Mouse (Mus musculus) activated CD4-positive, CD25-positive, alpha-beta regulatory T cell, adult 4 months (primary cell): Measurements from ENCODE around the gene Gm45844. TPM values are rescaled to one million over a fixed set of nuclear protein-coding genes. Genes with fewer than 3 reads are reported as not detected.
"Not testable (repeated sequence)": the region's sequence is repeated elsewhere in the genome, so short reads cannot be mapped to it uniquely, and the experiment has no call there.

Experiments used
- ATAC-seq: one replicate; pipeline ENCODE4 v1.8.0; 2017
- polyA plus RNA-seq, 2 experiments: library from polyadenylated mRNA; unstranded; fragments of 100-300 nt; shearing (Covaris generic); gene quantifications; one replicate each; pipeline ENCODE4 v1.2.1; 2017

Gene Gm45844
- under 1 TPM; 0.23 to 0.95 TPM for polyA plus RNA-seq

DNA sequence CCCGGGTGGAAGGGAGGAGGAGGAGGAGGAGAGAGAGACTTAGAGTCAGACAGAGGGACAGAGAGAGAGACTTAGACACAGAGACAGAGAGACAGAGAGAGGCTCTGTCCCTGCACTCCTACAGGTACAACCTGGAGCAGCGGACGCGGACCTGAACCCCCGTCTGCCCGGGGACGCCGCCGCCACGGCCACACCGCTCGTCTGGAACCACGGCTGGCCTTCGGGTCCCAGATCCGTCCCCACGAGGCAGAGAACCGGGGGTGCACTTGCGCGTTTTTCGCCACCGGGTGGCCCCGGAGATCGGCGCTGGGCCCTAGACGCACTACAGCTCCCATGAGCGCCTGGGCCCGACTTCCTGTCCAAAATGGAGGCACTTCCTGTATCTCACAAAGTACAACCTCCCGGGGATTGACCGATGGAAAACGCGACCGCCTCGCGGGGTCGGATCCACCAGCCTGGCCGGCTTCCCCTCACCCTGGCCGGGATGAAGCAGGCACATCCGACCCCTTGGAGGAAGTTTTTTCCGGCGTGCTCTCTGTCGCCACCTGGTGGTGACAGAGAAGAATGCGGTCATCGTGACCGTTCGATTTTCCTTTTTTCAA lies at the start of gene Gm45844:
Gene Gm45844 (minus strand): TSS at position 324 of the 602 bp plus-strand sequence.
- ATAC-seq = peak; percentile 99

DNA sequence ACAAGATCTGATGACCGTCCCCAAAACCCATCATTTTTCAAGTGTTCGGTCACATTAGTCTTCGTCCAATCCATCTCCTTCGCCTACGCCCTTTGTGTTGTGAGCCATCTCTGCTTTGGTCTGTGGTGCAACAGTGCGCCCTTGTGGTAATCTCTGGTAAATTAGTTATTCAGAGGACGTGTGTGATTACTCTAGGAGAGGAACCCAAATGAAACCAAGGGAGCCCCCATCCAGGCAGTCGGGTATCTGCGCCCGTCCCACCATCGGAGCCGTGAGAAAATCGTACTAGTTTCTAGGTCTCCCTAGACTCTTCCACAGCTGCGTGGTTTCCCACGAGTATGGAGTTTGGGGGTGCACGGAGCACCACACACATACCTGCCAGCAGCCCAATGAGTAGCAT lies 17.5 kb upstream of the Gm45844 start:
- no peak for ATAC-seq

DNA sequence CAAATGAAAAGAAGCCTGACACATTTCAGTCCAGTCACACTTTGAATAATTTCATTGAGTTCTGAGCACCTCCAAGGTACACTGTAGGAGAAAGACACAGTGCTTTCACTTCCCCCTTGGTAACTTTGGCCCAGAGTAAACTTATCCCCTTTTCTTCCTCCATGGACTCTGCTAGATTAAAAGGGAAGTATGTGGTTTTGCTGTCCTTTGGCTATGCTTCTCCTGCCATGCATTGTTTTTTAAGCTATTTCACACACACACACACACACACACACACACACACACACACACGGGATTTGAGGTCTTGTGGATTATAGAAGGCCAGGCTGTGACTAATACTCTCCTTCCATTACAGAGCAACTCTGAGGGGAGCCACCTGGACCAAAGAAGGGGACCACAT lies 3.3 kb upstream of the Gm45844 start:
- ATAC-seq = no peak

DNA sequence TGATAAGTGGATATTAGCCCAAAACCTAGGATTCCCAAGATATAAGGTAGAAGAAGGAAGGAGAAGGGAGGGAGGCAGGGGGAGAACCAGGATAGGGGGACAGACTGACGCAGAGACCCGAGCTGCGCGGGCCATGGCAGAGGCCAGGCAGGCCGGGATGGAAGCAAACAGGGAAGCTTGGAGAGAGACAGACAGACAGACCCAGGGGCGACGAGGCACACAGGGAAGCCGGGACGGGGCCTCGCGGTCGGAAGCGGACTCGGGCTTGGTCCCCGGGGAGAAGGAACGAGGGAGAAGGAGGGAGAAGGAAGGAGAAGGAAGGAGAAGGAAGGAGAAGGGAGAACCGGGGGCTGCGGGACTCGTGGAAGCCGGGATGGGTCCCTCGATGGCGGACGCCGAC lies 533 bp downstream of the Gm45844 start:
- not testable (repeated sequence) for ATAC-seq

DNA sequence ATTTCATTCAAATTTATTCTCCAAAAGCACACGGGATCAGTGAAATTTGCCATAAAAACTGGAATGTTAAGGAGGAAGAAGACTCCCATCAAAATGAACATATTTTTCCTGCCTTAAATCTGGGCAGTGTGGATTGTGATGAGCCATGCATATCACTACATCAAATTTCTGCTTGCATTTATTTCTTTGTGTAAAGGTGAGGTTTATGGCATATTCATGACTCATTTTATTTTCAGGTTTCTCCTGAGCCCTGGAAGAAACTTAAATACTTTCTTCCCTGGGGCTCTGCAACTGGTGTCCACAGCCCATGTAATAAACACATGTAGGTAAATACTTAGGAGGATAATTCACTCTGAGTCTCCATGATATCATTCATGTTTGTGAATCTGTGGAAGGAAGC lies 30.9 kb downstream of the Gm45844 start, which contains the start of gene Vmn2r29:
Gene Vmn2r29 (minus strand): TSS at position 101 of the 400 bp plus-strand sequence.
- ATAC-seq = not testable (repeated sequence)

DNA sequence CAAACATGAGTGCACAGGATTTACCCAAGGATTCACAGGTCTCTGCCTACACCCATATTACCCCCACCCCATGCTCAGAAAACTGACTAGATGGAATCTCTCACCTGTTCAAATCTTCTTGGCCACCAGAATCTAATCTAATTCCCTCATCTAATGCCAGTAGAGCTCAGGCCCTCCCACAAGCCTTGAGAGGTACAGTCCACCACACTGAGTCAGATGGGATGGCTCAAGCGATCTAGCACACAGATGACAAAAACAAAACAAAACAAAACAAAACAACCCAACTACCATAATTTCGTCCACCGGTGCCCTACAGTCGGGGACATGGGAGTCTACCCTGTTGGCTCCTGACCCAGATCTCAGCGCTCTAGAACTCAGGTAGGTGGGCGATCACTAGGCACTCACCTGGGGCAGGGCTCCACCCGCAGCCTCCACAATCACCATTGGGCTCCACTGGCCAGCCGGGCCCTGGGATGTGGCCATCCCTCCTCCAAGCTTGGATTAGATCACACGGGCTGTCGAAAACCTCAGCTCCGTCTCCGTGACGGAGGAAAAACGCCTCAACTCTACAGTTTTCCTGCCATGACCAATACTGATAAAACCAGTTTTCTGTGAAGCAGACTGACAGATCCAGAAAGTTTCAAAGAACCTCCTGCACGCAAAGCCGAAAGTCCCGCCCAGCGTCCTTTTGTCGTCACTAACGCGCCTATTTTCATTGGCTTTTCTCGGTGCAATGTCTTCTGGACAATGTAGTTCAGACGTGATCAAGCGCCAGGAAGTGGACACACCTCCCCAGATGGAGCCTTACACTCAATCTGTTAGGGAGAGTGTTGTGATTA lies 68.6 kb downstream of the Gm45844 start, which contains the start of gene Zfp772:
Gene Zfp772 (minus strand): TSS at position 686 of the 839 bp plus-strand sequence.
- ATAC-seq = not testable (repeated sequence)

DNA sequence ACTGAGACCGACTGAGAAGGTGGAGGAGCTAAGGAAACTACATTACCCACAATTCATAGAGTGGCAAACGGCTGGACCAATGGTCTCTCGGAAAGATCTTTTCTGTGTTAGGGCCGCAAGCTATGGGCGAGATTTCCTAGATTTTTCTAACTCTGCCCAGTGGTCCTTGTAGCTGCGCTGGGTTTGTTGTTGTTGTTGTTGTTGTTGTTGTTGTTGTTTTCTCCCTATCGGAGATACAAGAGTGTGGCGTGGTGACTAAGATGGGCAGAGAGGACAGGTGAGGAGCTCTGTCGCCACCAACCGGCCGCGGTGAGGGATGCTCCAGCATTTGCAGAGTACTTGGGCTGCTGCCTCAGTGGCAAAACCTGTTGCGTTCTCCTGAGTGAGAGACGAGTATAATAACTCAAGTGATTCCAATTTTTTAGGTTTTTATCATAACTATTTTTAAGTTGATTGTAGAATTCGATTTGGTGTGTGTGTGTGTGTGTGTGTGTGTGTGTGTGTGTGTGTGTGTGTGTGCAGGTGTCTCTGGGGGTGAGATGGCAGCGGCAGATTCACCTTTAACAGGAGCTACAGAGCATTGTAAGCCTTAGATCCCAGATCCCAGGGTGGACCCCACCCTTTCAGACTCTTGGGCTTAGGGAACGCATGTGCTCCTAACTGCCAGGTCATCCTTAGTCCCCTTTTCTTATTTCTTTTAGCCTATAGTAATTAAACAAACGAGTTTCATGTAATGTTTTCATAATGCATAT lies 89.7 kb downstream of the Gm45844 start:
- peak; percentile 99 for ATAC-seq

DNA sequence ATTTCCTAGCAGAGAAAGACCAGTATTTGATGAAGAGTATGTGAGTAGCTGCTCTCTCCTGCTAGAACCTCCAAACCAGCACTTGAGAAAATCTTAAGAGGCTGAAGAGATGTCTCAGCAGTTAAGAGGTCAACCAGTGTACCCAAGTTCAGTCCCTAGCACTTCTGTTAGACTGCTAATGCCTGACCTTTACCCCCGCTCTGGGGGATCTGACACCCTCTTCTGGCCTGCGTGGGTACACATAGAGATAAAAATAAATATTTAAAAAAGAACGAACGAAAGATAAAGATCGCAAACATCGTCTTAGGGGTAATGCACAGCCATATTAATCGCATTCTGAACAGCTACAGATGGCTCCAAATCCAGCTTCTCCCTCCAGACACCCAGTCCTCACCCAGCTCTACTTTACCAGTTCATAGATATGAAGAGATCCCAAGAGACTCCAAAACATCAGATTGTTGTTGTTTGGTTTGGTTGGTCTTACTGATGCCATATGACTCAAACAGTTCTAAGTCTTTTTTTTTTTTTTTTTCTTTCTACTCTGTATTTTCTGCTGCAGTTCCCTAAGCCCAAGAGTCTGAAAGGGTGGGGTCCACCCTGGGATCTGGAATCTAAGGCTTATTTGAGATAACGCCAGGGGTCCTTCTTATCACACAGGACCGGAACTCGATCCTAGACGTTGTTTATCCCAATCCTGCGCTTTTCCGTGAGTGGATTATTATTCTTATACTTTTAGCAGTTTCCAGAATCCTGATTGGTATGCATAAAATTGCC lies 90.5 kb downstream of the Gm45844 start:
- ATAC-seq = no peak

DNA sequence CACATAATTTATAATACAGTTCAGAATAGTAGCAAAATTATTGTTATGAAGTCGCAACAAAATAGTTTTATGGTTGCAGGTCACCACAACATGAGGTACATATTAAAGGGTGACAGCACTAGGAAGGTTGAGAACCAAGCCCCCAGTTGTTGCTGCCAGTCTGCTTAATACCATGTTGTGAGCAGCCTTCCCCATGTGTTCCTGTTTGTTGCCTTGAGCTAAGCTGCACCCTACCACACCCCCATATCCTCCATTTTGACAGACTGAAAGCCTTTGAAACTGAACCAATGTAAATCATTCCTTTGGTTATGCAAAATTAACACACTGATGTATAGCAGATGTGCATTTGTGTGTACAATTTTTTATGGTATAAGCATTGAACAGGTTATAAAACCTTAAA lies 92.2 kb downstream of the Gm45844 start:
- ATAC-seq = no peak

DNA sequence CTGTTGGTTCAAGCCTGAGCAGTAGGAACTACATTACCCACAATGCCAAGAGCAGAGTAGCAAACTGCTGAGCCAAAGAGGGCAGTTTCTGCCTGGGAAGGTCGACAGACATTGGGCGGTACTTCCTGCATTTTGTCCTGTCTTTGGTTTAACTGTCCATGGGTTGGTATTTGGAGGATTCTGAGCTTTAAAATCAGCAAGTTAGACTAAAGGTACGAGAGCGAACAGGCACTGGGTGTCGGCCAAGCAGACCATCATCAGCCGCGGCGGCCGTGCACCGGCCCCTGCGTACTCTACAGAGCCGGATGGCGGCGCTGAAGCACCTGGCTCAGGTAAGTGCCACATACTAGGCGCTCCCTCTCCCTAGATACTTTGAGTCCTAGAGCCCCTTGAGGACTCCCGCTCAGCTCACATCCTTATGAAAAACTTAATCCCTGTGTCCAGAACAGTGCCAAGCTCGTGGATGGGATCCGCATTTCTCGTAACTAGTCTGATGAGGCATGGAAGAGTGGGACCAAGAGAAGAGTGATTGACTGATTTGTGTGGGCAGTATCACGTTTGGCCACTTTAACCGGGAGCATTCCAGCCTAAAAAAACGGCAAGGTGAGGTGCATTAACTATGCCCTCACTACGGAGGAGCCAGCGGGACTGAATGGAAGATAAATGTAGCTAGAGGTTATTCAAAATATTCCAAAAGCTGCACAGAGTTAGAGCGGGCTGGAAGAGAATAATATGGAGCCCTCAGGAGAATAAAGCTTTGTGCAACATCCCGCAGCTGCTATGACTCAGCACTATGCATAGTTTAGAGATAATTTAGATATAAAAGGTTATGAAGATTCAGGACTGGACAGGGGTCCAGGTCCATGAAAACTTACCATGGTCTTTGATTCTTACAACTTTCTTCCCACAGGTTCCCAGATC lies 106.6 kb downstream of the Gm45844 start, which contains the start of gene Zfp418:
Gene Zfp418 (plus strand): TSS at position 104 of the 921 bp plus-strand sequence.
- ATAC-seq = peak; percentile 98

Other genes with a start within 250 kb of the Gm45844 start
- gene Zfp954, start 156.8 kb downstream of the Gm45844 start, polyA plus RNA-seq = 10 to 100 TPM; 23.4 to 23.7 TPM
- 1 to 10 TPM; 8.9 to 9.6 TPM for gene Zfp773, start 141.5 kb downstream of the Gm45844 start, polyA plus RNA-seq
- 1 to 10 TPM; 2.4 to 2.6 TPM for gene Zfp418, start 107.0 kb downstream of the Gm45844 start, polyA plus RNA-seq
- 1 to 10 TPM; 4.5 to 4.7 TPM for gene Zfp772, start 68.3 kb downstream of the Gm45844 start, polyA plus RNA-seq
- under 1 TPM in 1 of 2 experiments, not detected in 1; 0.12 TPM for gene Vmn2r29, start 31.0 kb downstream of the Gm45844 start, polyA plus RNA-seq
- 10 to 100 TPM; 53.4 to 67.2 TPM for gene Clcn4, start 22.6 kb upstream of the Gm45844 start, polyA plus RNA-seq
- not detected for gene Vmn2r30, start 59.3 kb upstream of the Gm45844 start, polyA plus RNA-seq
- not detected for gene Gm45783, start 96.3 kb upstream of the Gm45844 start, polyA plus RNA-seq
- gene Vmn2r31, start 121.4 kb upstream of the Gm45844 start, polyA plus RNA-seq = under 1 TPM in 1 of 2 experiments, not detected in 1; 0.11 TPM
- gene Vmn2r32, start 201.7 kb upstream of the Gm45844 start, polyA plus RNA-seq = not detected